Mouse (Mus musculus) inflammation-experienced regulatory T-cells, adult 16 weeks (primary cell): ENCODE measurements around the gene Hacd3. TPM values are rescaled to one million over a fixed set of nuclear protein-coding genes. Genes with fewer than 3 reads are reported as not detected.

Experiments
- polyA plus RNA-seq: library from polyadenylated mRNA; unstranded; fragments of 100-300 nt; shearing (Covaris generic); gene quantifications from one replicate; pipeline ENCODE4 v1.2.1, GENCODE M21; 2017

Hacd3 gene
- 236 TPM for polyA plus RNA-seq

DNA sequence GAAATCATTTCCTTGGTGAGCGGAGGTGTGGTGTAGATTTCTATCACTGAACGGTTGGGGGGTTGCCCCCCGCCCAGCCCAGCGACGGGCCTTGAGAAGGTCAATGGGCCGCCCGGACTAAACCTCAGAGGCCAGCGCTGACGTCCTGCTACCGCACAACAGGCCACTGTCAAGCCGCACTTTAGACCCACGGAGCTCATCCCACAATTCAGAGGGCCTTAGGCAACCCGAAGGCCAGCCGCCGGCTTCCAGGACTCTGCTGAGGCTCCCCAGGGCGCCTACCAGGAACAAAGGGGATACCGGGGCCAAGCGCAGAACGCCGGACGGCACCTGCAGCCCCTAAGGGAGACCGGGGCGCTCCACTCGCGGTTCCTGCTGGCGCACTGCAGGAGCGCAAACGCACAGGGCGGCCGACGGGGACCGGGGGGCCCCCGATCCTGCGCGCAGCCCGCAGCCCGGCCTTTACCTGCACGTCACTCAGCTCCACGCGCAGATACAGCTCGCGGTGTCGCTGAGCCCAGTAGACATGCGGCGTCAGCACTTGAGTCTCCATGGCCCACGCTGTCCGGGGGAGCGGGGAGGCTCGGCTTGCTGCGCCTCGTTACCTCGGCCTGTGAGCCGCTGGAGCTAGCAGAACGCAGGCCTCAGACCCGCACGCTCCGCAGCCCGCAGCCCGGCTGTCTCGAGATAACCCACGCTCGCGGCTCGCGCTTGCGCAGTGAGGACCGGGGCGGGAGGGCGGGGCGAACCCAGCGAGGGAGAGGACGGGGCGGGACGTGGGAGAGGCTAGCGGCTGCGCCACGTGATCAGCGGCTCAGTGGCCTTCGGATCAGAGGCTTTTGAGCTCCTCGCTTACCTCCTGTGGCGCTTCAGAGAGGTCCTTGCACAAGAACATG is at the start of gene Hacd3:
TSS of gene Hacd3 (minus strand) at position 703 of the 896 bp plus-strand sequence.

DNA sequence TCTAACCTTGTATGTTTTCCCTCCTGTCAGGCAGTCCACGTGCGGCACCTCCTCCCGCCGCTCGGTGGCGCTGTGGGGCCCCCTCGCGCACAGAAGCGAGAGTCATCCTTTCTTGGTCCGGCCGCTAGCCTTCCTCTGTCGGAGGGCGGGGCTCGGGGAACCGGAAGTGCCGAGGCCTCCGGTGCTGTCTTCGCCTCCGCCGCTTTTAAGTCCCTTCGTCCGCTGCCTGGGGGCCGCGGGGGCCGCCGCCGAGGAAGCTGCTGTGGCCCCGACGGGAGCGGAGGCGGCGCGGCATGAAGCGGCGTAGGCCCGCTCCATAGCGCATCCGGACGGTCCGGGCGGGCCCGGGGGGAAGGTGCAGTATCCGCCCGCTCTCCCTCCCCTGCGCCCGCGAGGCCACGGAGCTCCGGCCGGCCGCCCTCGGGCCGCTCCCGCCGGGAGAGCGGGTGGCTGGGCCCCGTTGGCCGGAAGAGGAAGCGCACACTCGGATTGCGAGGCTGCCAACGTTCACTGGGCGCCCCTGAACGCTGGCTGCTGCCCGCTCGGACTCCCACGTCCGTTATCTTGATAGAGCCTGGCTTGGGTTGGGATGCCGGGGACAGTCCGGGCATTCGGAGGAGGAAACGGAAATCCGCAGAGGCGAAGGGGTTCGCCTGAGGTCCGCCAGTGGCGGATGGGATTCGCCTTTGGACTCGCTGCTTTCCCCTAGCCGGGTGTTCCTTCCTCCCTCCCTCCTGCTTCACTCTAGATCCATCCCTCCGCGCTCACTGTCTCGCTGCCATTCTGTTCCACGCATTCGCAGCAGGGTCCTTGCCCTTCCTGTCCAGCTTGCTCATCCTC is 11.0 kb upstream of the Hacd3 start, which contains the start of gene Dpp8:
TSS of gene Dpp8 (plus strand) at position 146 of the 840 bp plus-strand sequence.

GRCm38 (mm10) chr9:64960117-64960977 is 61.1 kb downstream of the Hacd3 start, which contains the start of gene Ints14:
Gene Ints14, plus strand, starts transcription at chr9:64960905.

GRCm38 (mm10) chr9:64951161-64951657 is 70.3 kb downstream of the Hacd3 start, which contains the start of gene Slc24a1:
Gene Slc24a1, minus strand, starts transcription at chr9:64951607.

Other genes with a start within 250 kb of the Hacd3 start
- 32.6 TPM for gene Dennd4a, start 210.4 kb downstream of the Hacd3 start, polyA plus RNA-seq
- not detected for gene Slc24a1, start 70.1 kb downstream of the Hacd3 start, polyA plus RNA-seq
- 53.2 TPM for gene Ints14, start 60.8 kb downstream of the Hacd3 start, polyA plus RNA-seq
- 49.5 TPM for gene Dpp8, start 10.7 kb upstream of the Hacd3 start, polyA plus RNA-seq
- 0.20 TPM for gene Igdcc4, start 79.8 kb upstream of the Hacd3 start, polyA plus RNA-seq
- gene Igdcc3, start 119.5 kb upstream of the Hacd3 start, polyA plus RNA-seq = not detected
- gene Parp16, start 173.7 kb upstream of the Hacd3 start, polyA plus RNA-seq = 11.8 TPM
- not detected for gene Cilp, start 243.5 kb upstream of the Hacd3 start, polyA plus RNA-seq